Mouse (Mus musculus) small intestine, adult 2 months (tissue): ENCODE results near the gene Arel1. TPM values are rescaled to one million over a fixed set of nuclear protein-coding genes. Genes with fewer than 3 reads are reported as not detected.

Experiments
- H3K27ac ChIP-seq: fragments of 200-500 bp; 2 replicates; pipeline ENCODE4 v1.5.1; 2012; ENCODE audit warnings: low read depth, low read length, control low read depth, inconsistent platforms; ENCODE audit not compliant: insufficient read depth
- H3K27me3 ChIP-seq: fragments of 200-500 bp; 2 replicates; pipeline ENCODE4 v1.6.1; 2012; ENCODE audit warnings: mild to moderate bottlenecking, moderate library complexity, low read length, inconsistent platforms; ENCODE audit not compliant: control insufficient read depth, insufficient read depth
- H3K36me3 ChIP-seq: fragments of 200-500 bp; 2 replicates; pipeline ENCODE4 v1.6.1; 2012; ENCODE audit warnings: mild to moderate bottlenecking, low read length, control low read depth, inconsistent platforms; ENCODE audit not compliant: control insufficient read depth, insufficient read depth
- H3K4me1 ChIP-seq: fragments of 200-500 bp; 2 replicates; pipeline ENCODE4 v1.6.1; 2012; ENCODE audit warnings: low read length, inconsistent platforms, mixed read lengths; ENCODE audit not compliant: control insufficient read depth, insufficient read depth, insufficient read length
- H3K4me3 ChIP-seq: fragments of 200-500 bp; 2 replicates; pipeline ENCODE4 v1.5.1; 2012; ENCODE audit warnings: low read depth, mild to moderate bottlenecking, control low read depth, inconsistent platforms, low read length, moderate library complexity
- CTCF ChIP-seq: fragments of 200-500 bp; IDR thresholded peaks from 2 replicates; pipeline ENCODE4 v1.5.1; 2012; ENCODE audit warnings: low read depth, mild to moderate bottlenecking, control low read depth, inconsistent platforms, low read length, moderate library complexity, mixed read lengths; ENCODE audit not compliant: insufficient replicate concordance, insufficient read length; ENCODE audit errors: extremely low read depth
- POLR2A ChIP-seq: fragments of 200-500 bp; IDR thresholded peaks from 2 replicates; pipeline ENCODE4 v1.6.1; 2012; ENCODE audit warnings: low read depth, mild to moderate bottlenecking, control low read depth, inconsistent platforms, low read length, moderate library complexity
- WGBS: fragments of 180-500 bp; shearing (Covaris S2); methylation state at CpG from one replicate; pipeline ENCODE4 v1.1.7; 2018; 5-methylcytosine and 5-hydroxymethylcytosine counted together
- polyA plus RNA-seq: library from polyadenylated mRNA; depleted of rRNA; stranded (reverse); fragments of >200 nt; gene quantifications from 2 replicates; pipeline ENCODE4 v1.2.3, GENCODE M21; 2012

Gene Arel1
- polyA plus RNA-seq, 1 experiment, result 19.7 TPM

- Histone ChIP-seq H3K27me3 (no peaks in the 10 kb centered on the region), H3K36me3 (no peaks in the 10 kb centered on the region), H3K27ac (no peak overlapping the region), H3K4me1 (no peaks in the 10 kb centered on the region), H3K4me3 (no peak overlapping the region)
- WGBS, result 75% methylated on average over 12 of the region's 12 CpGs
- TF ChIP-seq POLR2A (no peak), CTCF (no peak)
These were observed 63.6 kb downstream of the Arel1 start for GRCm38 (mm10) chr12:84907024-84907626.

GRCm38 (mm10) chr12:84904399-84904798 is 66.3 kb downstream of the Arel1 start:
- Histone ChIP-seq H3K27me3 (no peaks in the 10 kb centered on the region), H3K4me1 (no peaks in the 10 kb centered on the region), H3K36me3 (no peaks in the 10 kb centered on the region), H3K4me3 (no peak overlapping the region), H3K27ac (no peak overlapping the region)
- WGBS, result 60% methylated on average over 7 of the region's 7 CpGs
- TF ChIP-seq CTCF (no peak), POLR2A (no peak)

GRCm38 (mm10) chr12:84900317-84900716 is 70.4 kb downstream of the Arel1 start:
- H3K4me3 ChIP-seq, result no peak overlapping the region
- no peaks in the 10 kb centered on the region for H3K27me3 ChIP-seq
- no peaks in the 10 kb centered on the region for H3K4me1 ChIP-seq
- no peak for TF ChIP-seq CTCF
- TF ChIP-seq POLR2A, result no peak
- no peaks in the 10 kb centered on the region for H3K36me3 ChIP-seq
- no peak overlapping the region for H3K27ac ChIP-seq
- WGBS, result 80% methylated on average over 7 of the region's 7 CpGs

GRCm38 (mm10) chr12:84897322-84897721 is 73.4 kb downstream of the Arel1 start:
- 66% methylated on average over 5 of the region's 5 CpGs for WGBS
- TF ChIP-seq CTCF (no peak), POLR2A (no peak)
- Histone ChIP-seq H3K36me3 (no peaks in the 10 kb centered on the region), H3K27ac (no peak overlapping the region), H3K4me3 (no peak overlapping the region), H3K27me3 (no peaks in the 10 kb centered on the region), H3K4me1 (no peaks in the 10 kb centered on the region)

GRCm38 (mm10) chr12:84896235-84896634 is 74.5 kb downstream of the Arel1 start:
- Histone ChIP-seq H3K27ac (no peak overlapping the region), H3K4me3 (no peak overlapping the region), H3K27me3 (no peaks in the 10 kb centered on the region), H3K36me3 (no peaks in the 10 kb centered on the region), H3K4me1 (no peaks in the 10 kb centered on the region)
- 77% methylated on average over 6 of the region's 6 CpGs for WGBS
- TF ChIP-seq CTCF (no peak), POLR2A (no peak)

- Histone ChIP-seq H3K27ac (no peak overlapping the region), H3K4me1 (no peaks in the 10 kb centered on the region), H3K27me3 (no peaks in the 10 kb centered on the region), H3K4me3 (no peak overlapping the region), H3K36me3 (no peaks in the 10 kb centered on the region)
- no peak for TF ChIP-seq POLR2A
- no peak for TF ChIP-seq CTCF
- 53% methylated on average over 9 of the region's 9 CpGs for WGBS
These were observed 76.8 kb downstream of the Arel1 start for GRCm38 (mm10) chr12:84893648-84894628.

GRCm38 (mm10) chr12:84890289-84890688 is 80.4 kb downstream of the Arel1 start:
- Histone ChIP-seq H3K4me1 (no peaks in the 10 kb centered on the region), H3K36me3 (no peaks in the 10 kb centered on the region), H3K27me3 (no peaks in the 10 kb centered on the region), H3K27ac (no peak overlapping the region), H3K4me3 (no peak overlapping the region)
- WGBS, result 63% methylated on average over 15 of the region's 15 CpGs
- TF ChIP-seq POLR2A, result no peak
